Mouse (Mus musculus): ENCODE measurements around the gene Olfr577. TPM values are rescaled to one million over a fixed set of nuclear protein-coding genes. Genes with fewer than 3 reads are reported as not detected.

The Olfr577 gene
- not detected in 2 replicates for polyA plus RNA-seq (2015; fragmentation: Nextera tagmentation; extraction: Ambion mirVana)

GRCm38 (mm10) chr7:102975843-102976242, at the start of gene Olfr577:
Gene Olfr577 (minus strand): TSS chr7:102975943.
- no peaks in the 10 kb centered on the region for H3K9me3 ChIP-seq (replicated peaks; ENCODE audit: control insufficient read depth, low read length)
- no peak within 1 kb of the TSS for H3K4me2 ChIP-seq (ENCODE audit: low read depth, low read length)
- H3K36me3 ChIP-seq (ENCODE audit: control insufficient read depth, insufficient read depth, low read length), result no peaks in the 10 kb centered on the region
- WGBS, result 72% methylated on average over 2 of the region's 2 CpGs
- H3K27ac ChIP-seq (ENCODE audit: low read length), result no peak within 1 kb of the TSS
- H3K9ac ChIP-seq (ENCODE audit: low read length), result no peak within 1 kb of the TSS
- H3K4me1 ChIP-seq (ENCODE audit: control insufficient read depth, insufficient read depth, low read length), result no peaks in the 10 kb centered on the region
- no peak within 1 kb of the TSS for H3K4me3 ChIP-seq (replicated peaks; ENCODE audit: low read length)
- H3K27me3 ChIP-seq (ENCODE audit: control insufficient read depth, insufficient read depth, low read length), result no peaks in the 10 kb centered on the region
- no peak for ATAC-seq (ENCODE audit: insufficient read depth, low FRiP score)

- no peaks in the 10 kb centered on the region for H3K27me3 ChIP-seq (ENCODE audit: control insufficient read depth, insufficient read depth, low read length)
- no peaks in the 10 kb centered on the region for H3K9me3 ChIP-seq (replicated peaks; ENCODE audit: control insufficient read depth, low read length)
- no peak for ATAC-seq (ENCODE audit: insufficient read depth, low FRiP score)
- no peak within 1 kb of the TSS for H3K4me2 ChIP-seq (ENCODE audit: low read depth, low read length)
- no peak within 1 kb of the TSS for H3K4me3 ChIP-seq (replicated peaks; ENCODE audit: low read length)
- no peak within 1 kb of the TSS for H3K27ac ChIP-seq (ENCODE audit: low read length)
- H3K36me3 ChIP-seq (ENCODE audit: control insufficient read depth, insufficient read depth, low read length), result no peaks in the 10 kb centered on the region
- no peaks in the 10 kb centered on the region for H3K4me1 ChIP-seq (ENCODE audit: control insufficient read depth, insufficient read depth, low read length)
- no peak within 1 kb of the TSS for H3K9ac ChIP-seq (ENCODE audit: low read length)
- 57% methylated on average over 3 of the region's 3 CpGs for WGBS
Measured at GRCm38 (mm10) chr7:102989224-102989623, 13.5 kb upstream of the Olfr577 start, which contains the start of gene Olfr578. Gene Olfr578 (minus strand): TSS chr7:102989324.

GRCm38 (mm10) chr7:102974399-102974798, 1.3 kb downstream of the Olfr577 start:
- H3K9me3 ChIP-seq (replicated peaks; ENCODE audit: control insufficient read depth, low read length), result no peaks in the 10 kb centered on the region
- H3K9ac ChIP-seq (ENCODE audit: low read length), result no peak overlapping the region
- H3K4me2 ChIP-seq (ENCODE audit: low read depth, low read length), result no peak overlapping the region
- no peak overlapping the region for H3K27ac ChIP-seq (ENCODE audit: low read length)
- 50% methylated on average over 1 of the region's 1 CpGs for WGBS
- no peaks in the 10 kb centered on the region for H3K36me3 ChIP-seq (ENCODE audit: control insufficient read depth, insufficient read depth, low read length)
- no peaks in the 10 kb centered on the region for H3K27me3 ChIP-seq (ENCODE audit: control insufficient read depth, insufficient read depth, low read length)
- no peaks in the 10 kb centered on the region for H3K4me1 ChIP-seq (ENCODE audit: control insufficient read depth, insufficient read depth, low read length)
- ATAC-seq (ENCODE audit: insufficient read depth, low FRiP score), result no peak
- no peak overlapping the region for H3K4me3 ChIP-seq (replicated peaks; ENCODE audit: low read length)

GRCm38 (mm10) chr7:102962360-102962759, 13.4 kb downstream of the Olfr577 start, which contains the start of gene Olfr576:
Gene Olfr576 (plus strand): TSS chr7:102962660.
- Histone ChIP-seq H3K27ac (ENCODE audit: low read length) (no peak within 1 kb of the TSS), H3K4me3 (replicated peaks; ENCODE audit: low read length) (no peak within 1 kb of the TSS), H3K4me1 (ENCODE audit: control insufficient read depth, insufficient read depth, low read length) (no peaks in the 10 kb centered on the region), H3K4me2 (ENCODE audit: low read depth, low read length) (no peak within 1 kb of the TSS), H3K9me3 (replicated peaks; ENCODE audit: control insufficient read depth, low read length) (no peaks in the 10 kb centered on the region), H3K36me3 (ENCODE audit: control insufficient read depth, insufficient read depth, low read length) (no peaks in the 10 kb centered on the region), H3K9ac (ENCODE audit: low read length) (no peak within 1 kb of the TSS), H3K27me3 (ENCODE audit: control insufficient read depth, insufficient read depth, low read length) (no peaks in the 10 kb centered on the region)
- WGBS, result 24% methylated on average over 2 of the region's 2 CpGs
- ATAC-seq (ENCODE audit: insufficient read depth, low FRiP score), result no peak

- H3K4me2 ChIP-seq (ENCODE audit: low read depth, low read length), result no peak within 1 kb of the TSS
- no peaks in the 10 kb centered on the region for H3K27me3 ChIP-seq (ENCODE audit: control insufficient read depth, insufficient read depth, low read length)
- H3K9ac ChIP-seq (ENCODE audit: low read length), result no peak within 1 kb of the TSS
- no peaks in the 10 kb centered on the region for H3K4me1 ChIP-seq (ENCODE audit: control insufficient read depth, insufficient read depth, low read length)
- no peak for ATAC-seq (ENCODE audit: insufficient read depth, low FRiP score)
- no peak within 1 kb of the TSS for H3K27ac ChIP-seq (ENCODE audit: low read length)
- 33% methylated on average over 1 of the region's 1 CpGs for WGBS
- no peaks in the 10 kb centered on the region for H3K9me3 ChIP-seq (replicated peaks; ENCODE audit: control insufficient read depth, low read length)
- H3K4me3 ChIP-seq (replicated peaks; ENCODE audit: low read length), result no peak within 1 kb of the TSS
- no peaks in the 10 kb centered on the region for H3K36me3 ChIP-seq (ENCODE audit: control insufficient read depth, insufficient read depth, low read length)
Measured at GRCm38 (mm10) chr7:102958593-102958992, 17.1 kb downstream of the Olfr577 start, which contains the start of gene Olfr575. Gene Olfr575 (minus strand): TSS chr7:102958775.

GRCm38 (mm10) chr7:102958137-102958536, 17.6 kb downstream of the Olfr577 start:
- 62% methylated on average over 3 of the region's 3 CpGs for WGBS
- Histone ChIP-seq H3K27me3 (ENCODE audit: control insufficient read depth, insufficient read depth, low read length) (no peaks in the 10 kb centered on the region), H3K27ac (ENCODE audit: low read length) (no peak overlapping the region), H3K9ac (ENCODE audit: low read length) (no peak overlapping the region), H3K4me2 (ENCODE audit: low read depth, low read length) (no peak overlapping the region), H3K9me3 (replicated peaks; ENCODE audit: control insufficient read depth, low read length) (no peaks in the 10 kb centered on the region), H3K36me3 (ENCODE audit: control insufficient read depth, insufficient read depth, low read length) (no peaks in the 10 kb centered on the region), H3K4me1 (ENCODE audit: control insufficient read depth, insufficient read depth, low read length) (no peaks in the 10 kb centered on the region), H3K4me3 (replicated peaks; ENCODE audit: low read length) (no peak overlapping the region)
- no peak for ATAC-seq (ENCODE audit: insufficient read depth, low FRiP score)

GRCm38 (mm10) chr7:102950732-102951131, 25.0 kb downstream of the Olfr577 start:
- no peaks in the 10 kb centered on the region for H3K9me3 ChIP-seq (replicated peaks; ENCODE audit: control insufficient read depth, low read length)
- H3K9ac ChIP-seq (ENCODE audit: low read length), result no peak overlapping the region
- 45% methylated on average over 1 of the region's 1 CpGs for WGBS
- no peaks in the 10 kb centered on the region for H3K27me3 ChIP-seq (ENCODE audit: control insufficient read depth, insufficient read depth, low read length)
- no peaks in the 10 kb centered on the region for H3K4me1 ChIP-seq (ENCODE audit: control insufficient read depth, insufficient read depth, low read length)
- H3K4me3 ChIP-seq (replicated peaks; ENCODE audit: low read length), result no peak overlapping the region
- H3K36me3 ChIP-seq (ENCODE audit: control insufficient read depth, insufficient read depth, low read length), result no peaks in the 10 kb centered on the region
- no peak for ATAC-seq (ENCODE audit: insufficient read depth, low FRiP score)
- no peak overlapping the region for H3K4me2 ChIP-seq (ENCODE audit: low read depth, low read length)
- H3K27ac ChIP-seq (ENCODE audit: low read length), result no peak overlapping the region

GRCm38 (mm10) chr7:102948167-102948566, 27.6 kb downstream of the Olfr577 start, which contains the start of gene Olfr574:
Gene Olfr574 (plus strand): TSS chr7:102948467.
- Histone ChIP-seq H3K9ac (ENCODE audit: low read length) (no peak within 1 kb of the TSS), H3K36me3 (ENCODE audit: control insufficient read depth, insufficient read depth, low read length) (no peaks in the 10 kb centered on the region), H3K4me3 (replicated peaks; ENCODE audit: low read length) (no peak within 1 kb of the TSS), H3K4me1 (ENCODE audit: control insufficient read depth, insufficient read depth, low read length) (no peaks in the 10 kb centered on the region), H3K4me2 (ENCODE audit: low read depth, low read length) (no peak within 1 kb of the TSS), H3K27me3 (ENCODE audit: control insufficient read depth, insufficient read depth, low read length) (no peaks in the 10 kb centered on the region), H3K9me3 (replicated peaks; ENCODE audit: control insufficient read depth, low read length) (no peaks in the 10 kb centered on the region), H3K27ac (ENCODE audit: low read length) (no peak within 1 kb of the TSS)
- WGBS, result 83% methylated on average over 1 of the region's 1 CpGs
- ATAC-seq (ENCODE audit: insufficient read depth, low FRiP score), result no peak

- Histone ChIP-seq H3K4me2 (ENCODE audit: low read depth, low read length) (no peak overlapping the region), H3K4me3 (replicated peaks; ENCODE audit: low read length) (no peak overlapping the region), H3K27ac (ENCODE audit: low read length) (no peak overlapping the region), H3K27me3 (ENCODE audit: control insufficient read depth, insufficient read depth, low read length) (no peaks in the 10 kb centered on the region), H3K36me3 (ENCODE audit: control insufficient read depth, insufficient read depth, low read length) (no peaks in the 10 kb centered on the region), H3K4me1 (ENCODE audit: control insufficient read depth, insufficient read depth, low read length) (no peaks in the 10 kb centered on the region), H3K9ac (ENCODE audit: low read length) (no peak overlapping the region), H3K9me3 (replicated peaks; ENCODE audit: control insufficient read depth, low read length) (no peaks in the 10 kb centered on the region)
- no peak for ATAC-seq (ENCODE audit: insufficient read depth, low FRiP score)
- WGBS, result 84% methylated on average over 1 of the region's 1 CpGs
Measured at GRCm38 (mm10) chr7:102943417-102943816, 32.3 kb downstream of the Olfr577 start.

Measured in stomach, embryonic 16.5 days (tissue).